Mouse (Mus musculus) lung, postnatal 0 days (tissue): ENCODE results near the gene Gm49321.

ENCODE experiments used
- CTCF ChIP-seq: IDR thresholded peaks from 2 replicates; pipeline ENCODE4 v1.5.1; 2016; ENCODE audit warnings: antibody characterized with exemption, mild to moderate bottlenecking
- EP300 ChIP-seq: IDR thresholded peaks from 2 replicates; pipeline ENCODE4 v1.6.1; 2016; ENCODE audit warnings: antibody characterized with exemption, mild to moderate bottlenecking, control low read depth

DNA sequence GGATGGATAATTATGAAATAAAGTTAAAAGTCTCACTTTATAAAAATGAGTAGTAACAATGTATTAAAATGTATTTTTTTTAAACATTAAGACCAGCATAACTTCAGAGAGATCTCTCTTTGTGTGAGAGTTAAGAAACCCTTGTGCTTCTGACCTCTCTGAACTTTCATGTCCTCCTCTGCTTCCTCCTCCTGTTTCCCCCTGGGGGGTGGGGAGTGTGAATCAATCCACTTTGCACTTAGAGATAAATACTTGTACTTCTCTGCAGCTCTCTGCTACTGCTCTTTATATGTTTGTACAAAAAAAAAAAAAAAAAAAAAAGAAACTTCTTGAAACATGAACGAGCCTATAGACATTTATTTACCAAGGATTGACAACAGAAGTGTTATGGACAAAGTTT lies 47.9 kb upstream of the Gm49321 start:
- TF ChIP-seq CTCF (no peak), EP300 (no peak)
